Mouse (Mus musculus) thymus, postnatal 0 days (tissue): ENCODE measurements around the gene Baz2a. TPM values are rescaled to one million over a fixed set of nuclear protein-coding genes. Genes with fewer than 3 reads are reported as not detected.
A peak's percentile ranks its signal among the peaks of the same experiment; 100 is the strongest.

Source experiments
- DNase-seq: peaks from one replicate; pipeline ENCODE4 v3.0.0-alpha.2; 2015; ENCODE audit warnings: low spot score
- microRNA counts: library from miRNA; unstranded; fragments of <30 nt; microRNA quantifications from one replicate; lab custom pipeline; 2015
- microRNA-seq: library from miRNA; unstranded; fragments of <30 nt; microRNA quantifications from one replicate; pipeline ENCODE4, GENCODE M21; 2016; ENCODE audit warnings: borderline number of aligned reads
- polyA plus RNA-seq: library from polyadenylated mRNA; unstranded; fragments of >200 nt; fragmentation: Nextera tagmentation; extraction: Ambion mirVana; gene quantifications from 2 replicates; pipeline ENCODE4 v1.2.1, GENCODE M21; 2015

Gene Baz2a
- polyA plus RNA-seq, 1 experiment from 2014 or later = 27.5 TPM

GRCm38 (mm10) chr10:128175996-128176755, 84.8 kb downstream of the Baz2a start:
- peak; percentile 82 for DNase-seq

- DNase-seq = no peak
These were observed 85.9 kb downstream of the Baz2a start for GRCm38 (mm10) chr10:128177316-128177715.

MicroRNA genes within 50 kb of the gene (microRNA counts, 519-probe panel; counts per million panel counts)
- 473 counts per million, percentile 71 among the panel's probes with 10 or more counts for microRNA mmu-miR-677 (lab: Ali Mortazavi, UCI)

Small RNA genes lying within 50 kb of the gene (microRNA-seq; reads per million reads assigned to microRNA genes)
- gene Mir677 = 47.9 reads per million, percentile 38 among the genes with 10 or more reads in this experiment

Other genes with a start within 250 kb of the Baz2a start
- gene Rdh19, start 241.6 kb upstream of the Baz2a start, polyA plus RNA-seq = not detected in 2 replicates
- gene Rdh16f2, start 225.1 kb upstream of the Baz2a start, polyA plus RNA-seq = 0.10 TPM in 1 of 2 replicates, not detected in the other
- gene Rdh7, start 202.8 kb upstream of the Baz2a start, polyA plus RNA-seq = not detected in 2 replicates
- 0.33 and 0.39 TPM in 2 replicates for gene Sdr9c7, start 193.1 kb upstream of the Baz2a start, polyA plus RNA-seq
- 0.16 and 0.22 TPM in 2 replicates for gene Hsd17b6, start 84.0 kb upstream of the Baz2a start, polyA plus RNA-seq
- gene Prim1, start 76.4 kb upstream of the Baz2a start, polyA plus RNA-seq = 89.6 and 98.8 TPM in 2 replicates
- 829 and 868 TPM in 2 replicates for gene Naca, start 56.0 kb upstream of the Baz2a start, polyA plus RNA-seq
- gene Ptges3, start 32.6 kb upstream of the Baz2a start, polyA plus RNA-seq = 401 and 422 TPM in 2 replicates
- gene Atp5b, start 8.3 kb upstream of the Baz2a start, polyA plus RNA-seq = 2,017 and 2,181 TPM in 2 replicates
- gene Rbms2, start 88.7 kb downstream of the Baz2a start, polyA plus RNA-seq = 14.1 and 17.3 TPM in 2 replicates
- gene Gls2, start 102.9 kb downstream of the Baz2a start, polyA plus RNA-seq = 0.78 and 1.5 TPM in 2 replicates
- 15.4 and 17.1 TPM in 2 replicates for gene Spryd4, start 120.2 kb downstream of the Baz2a start, polyA plus RNA-seq
- gene Mip, start 134.3 kb downstream of the Baz2a start, polyA plus RNA-seq = 0.06 TPM in 1 of 2 replicates, not detected in the other
- 51.7 and 59.7 TPM in 2 replicates for gene Timeless, start 140.5 kb downstream of the Baz2a start, polyA plus RNA-seq
- gene Apon, start 162.5 kb downstream of the Baz2a start, polyA plus RNA-seq = 0.28 and 0.40 TPM in 2 replicates
- gene Apof, start 177.1 kb downstream of the Baz2a start, polyA plus RNA-seq = 0.17 TPM in 1 of 2 replicates, not detected in the other
- gene Stat2, start 179.0 kb downstream of the Baz2a start, polyA plus RNA-seq = 22.6 and 25.1 TPM in 2 replicates
- gene Il23a, start 207.2 kb downstream of the Baz2a start, polyA plus RNA-seq = 2.5 and 3.1 TPM in 2 replicates
- gene Pan2, start 211.8 kb downstream of the Baz2a start, polyA plus RNA-seq = 26.2 and 31.8 TPM in 2 replicates
- gene Cnpy2, start 230.9 kb downstream of the Baz2a start, polyA plus RNA-seq = 223 and 247 TPM in 2 replicates
- gene Cs, start 246.2 kb downstream of the Baz2a start, polyA plus RNA-seq = 154 and 157 TPM in 2 replicates